Mouse (Mus musculus): ENCODE data around the gene Tm6sf1.

Gene Tm6sf1

GRCm38 (mm10) chr7:81851706-81852105 is 7.1 kb upstream of the Tm6sf1 start:
- no peak for DNase-seq

DNA sequence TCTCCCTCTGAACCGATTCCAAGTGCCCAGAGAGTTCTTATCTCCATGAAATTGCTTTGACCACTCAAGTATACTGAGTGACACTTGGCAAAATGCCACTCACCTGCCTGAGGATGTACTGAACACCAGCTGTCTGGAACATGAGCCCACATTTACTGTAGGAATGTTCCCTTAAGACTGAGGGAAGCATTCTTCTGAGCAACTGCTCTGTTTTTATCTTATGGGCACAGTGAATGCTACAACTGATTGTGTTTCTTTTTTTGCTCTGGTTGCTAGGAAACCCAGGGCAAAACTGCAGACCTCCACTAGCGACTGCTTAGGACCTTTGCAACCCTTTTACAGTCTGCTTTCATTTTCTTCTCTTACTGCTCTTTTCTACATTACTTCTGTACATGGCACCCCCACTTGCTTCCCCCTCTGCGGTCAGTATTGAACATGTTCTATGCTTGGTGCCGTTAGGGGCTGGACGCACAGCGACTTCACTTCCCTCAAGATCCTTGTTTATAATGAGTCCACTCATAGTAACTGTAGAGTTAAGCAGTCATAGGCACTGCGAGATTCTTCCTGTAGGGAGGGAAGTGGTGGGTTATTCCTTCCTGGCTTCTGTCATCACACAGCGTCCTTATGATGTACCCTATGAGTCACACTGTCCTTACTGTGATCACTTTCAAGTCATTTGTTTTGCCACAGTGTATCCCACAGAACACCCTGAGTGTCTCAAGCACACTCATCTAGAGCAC is 4.1 kb upstream of the Tm6sf1 start:
- DNase-seq: no peak

GRCm38 (mm10) chr7:81855694-81856093 is 3.1 kb upstream of the Tm6sf1 start, which contains the start of gene Gm10160:
Gene Gm10160 (minus strand): TSS chr7:81855794.
- DNase-seq: no peak

- no peak for DNase-seq
These were observed 2.6 kb upstream of the Tm6sf1 start for GRCm38 (mm10) chr7:81856221-81856620.

DNA sequence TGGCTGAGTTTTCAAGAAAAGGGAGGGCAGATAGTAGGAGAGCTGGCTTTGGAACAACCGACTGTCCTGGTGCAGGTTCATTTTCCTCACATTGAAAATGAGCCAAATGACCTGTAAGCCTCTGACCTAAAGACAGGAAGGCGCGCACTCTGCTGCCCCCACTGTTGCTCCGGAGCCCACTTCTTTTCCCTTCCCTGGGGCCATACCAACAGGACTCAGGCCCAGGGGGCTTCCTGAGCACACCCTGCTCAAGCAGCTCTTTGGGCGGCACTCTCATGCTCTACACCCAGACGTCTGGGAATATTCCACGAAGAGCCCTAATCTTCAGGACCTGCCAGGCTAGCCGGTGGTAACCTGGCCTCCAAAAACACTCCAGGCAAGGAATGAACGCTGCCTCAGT is 565 bp upstream of the Tm6sf1 start:
- no peak for DNase-seq

- DNase-seq: peak; percentile 62
These were observed 1.3 kb downstream of the Tm6sf1 start for GRCm38 (mm10) chr7:81860071-81860470.

DNA sequence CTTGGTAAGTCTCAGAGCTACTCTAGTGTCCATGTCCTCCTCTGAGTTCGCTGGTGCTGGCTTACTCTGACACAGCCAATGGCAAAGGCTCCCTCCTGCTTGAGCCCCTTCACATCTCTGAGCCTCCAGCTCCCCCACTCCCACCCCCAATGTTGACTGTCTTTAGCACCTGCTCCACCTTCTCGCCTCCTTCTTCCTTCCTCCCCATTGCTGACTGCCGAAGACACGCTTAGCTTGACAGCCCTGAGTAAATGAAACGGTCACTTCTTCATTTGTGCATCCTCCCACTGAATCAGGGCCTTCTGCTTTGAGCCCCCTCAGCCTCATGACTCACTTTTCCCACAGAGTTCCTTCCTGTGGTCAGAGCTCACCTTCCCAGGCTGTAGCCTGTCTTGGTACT is 2.2 kb downstream of the Tm6sf1 start:
- DNase-seq: peak; percentile 72

DNA sequence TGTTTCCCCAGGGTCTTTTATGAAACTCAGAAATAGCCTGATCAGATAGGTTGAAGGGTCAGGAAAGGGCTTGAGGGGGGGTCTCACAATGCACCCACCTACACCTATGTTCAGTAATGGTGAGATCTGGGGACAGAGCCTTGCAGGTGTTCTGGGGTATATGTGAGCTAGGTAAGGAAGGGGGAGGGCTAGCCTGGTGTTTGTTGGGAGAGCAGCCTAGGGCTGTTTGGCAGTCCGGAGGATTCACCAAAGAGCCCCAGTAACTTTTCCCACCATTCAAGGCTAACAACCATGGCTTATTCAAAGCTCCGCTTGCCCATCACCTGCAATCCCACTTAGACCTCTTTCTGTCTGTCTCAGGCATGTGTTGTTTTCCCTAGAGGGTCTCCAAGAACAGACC is 2.7 kb downstream of the Tm6sf1 start:
- DNase-seq: no peak

DNA sequence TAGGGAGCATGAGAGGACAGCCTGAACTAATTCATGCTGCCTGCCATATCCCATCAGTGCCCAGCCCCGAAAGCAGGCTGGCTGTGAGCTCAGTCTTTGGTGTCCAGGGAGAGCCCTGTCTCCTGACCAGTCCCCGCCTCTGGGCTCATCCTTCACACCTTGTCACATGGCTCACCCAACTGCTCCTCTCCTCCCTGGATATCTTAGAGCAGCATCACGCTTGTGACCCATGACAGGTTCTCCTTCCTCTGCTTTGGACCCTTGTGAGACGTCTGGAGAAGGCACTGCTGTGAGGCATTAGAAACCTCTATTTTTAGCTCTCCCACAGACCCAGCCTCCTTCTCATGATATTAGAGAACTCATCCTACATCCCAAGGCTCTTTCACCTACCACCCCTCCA is 3.1 kb downstream of the Tm6sf1 start:
- no peak for DNase-seq

GRCm38 (mm10) chr7:81862587-81863583 is 4.1 kb downstream of the Tm6sf1 start:
- DNase-seq: peak; percentile 85

GRCm38 (mm10) chr7:81864552-81864951 is 5.8 kb downstream of the Tm6sf1 start:
- no peak for DNase-seq

GRCm38 (mm10) chr7:81865937-81866336 is 7.1 kb downstream of the Tm6sf1 start:
- DNase-seq: no peak

DNA sequence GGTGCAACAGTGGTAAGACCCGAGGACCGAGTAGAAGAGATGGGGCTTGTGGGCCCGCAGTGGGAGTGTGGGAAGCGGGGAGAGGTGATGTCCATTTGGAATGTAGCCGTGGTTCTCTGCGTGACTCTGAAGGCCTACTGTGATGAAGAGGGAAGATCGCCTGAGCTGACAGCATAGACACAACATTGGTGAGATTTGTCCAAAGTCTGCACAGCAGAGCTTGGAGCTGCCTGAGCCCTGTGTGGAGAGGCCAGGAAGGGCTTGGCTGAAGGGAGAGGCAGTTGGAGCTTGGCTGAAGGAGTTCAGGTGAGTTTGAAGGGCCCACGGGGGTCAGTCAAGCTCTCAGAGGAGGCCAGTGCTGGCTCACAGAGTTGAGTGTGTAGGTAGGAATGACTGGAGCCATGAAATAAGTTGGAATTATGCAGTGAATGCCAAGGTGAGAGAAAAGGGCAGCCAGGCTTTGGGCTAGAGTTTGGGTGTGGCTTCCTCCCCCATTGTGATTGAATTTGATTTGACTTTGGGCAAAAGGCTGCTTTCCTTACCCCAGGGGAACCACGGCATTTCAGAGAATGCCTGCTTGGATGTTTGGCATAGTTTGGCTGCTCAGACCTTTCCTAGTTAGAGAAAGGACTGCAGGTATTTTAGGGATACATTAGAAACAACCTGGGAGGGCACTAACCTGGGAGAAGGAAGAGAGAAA is 8.6 kb downstream of the Tm6sf1 start:
- DNase-seq: no peak

DNA sequence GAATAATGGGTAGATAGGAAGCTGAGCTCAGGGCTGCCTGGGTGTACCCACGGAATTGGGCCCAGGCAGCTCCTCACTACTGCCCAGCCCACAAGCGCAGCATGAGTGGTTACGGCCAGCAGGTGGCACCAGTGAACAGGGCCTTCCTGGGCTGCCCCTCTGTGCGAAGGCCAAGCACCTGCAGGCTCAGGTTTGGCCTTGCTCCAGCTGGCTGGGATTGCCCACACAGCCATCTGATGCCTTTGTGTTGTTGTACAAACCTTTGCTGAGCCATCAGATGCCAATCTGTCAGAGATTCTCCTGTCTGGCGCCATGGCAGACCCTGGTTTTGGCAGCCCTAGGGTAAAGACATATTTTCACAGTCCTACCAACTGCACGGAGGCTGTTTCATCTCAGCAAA is 9.4 kb downstream of the Tm6sf1 start:
- peak; percentile 89 for DNase-seq

- no peak for DNase-seq
These were observed 13.8 kb downstream of the Tm6sf1 start for GRCm38 (mm10) chr7:81872493-81873013.

DNA sequence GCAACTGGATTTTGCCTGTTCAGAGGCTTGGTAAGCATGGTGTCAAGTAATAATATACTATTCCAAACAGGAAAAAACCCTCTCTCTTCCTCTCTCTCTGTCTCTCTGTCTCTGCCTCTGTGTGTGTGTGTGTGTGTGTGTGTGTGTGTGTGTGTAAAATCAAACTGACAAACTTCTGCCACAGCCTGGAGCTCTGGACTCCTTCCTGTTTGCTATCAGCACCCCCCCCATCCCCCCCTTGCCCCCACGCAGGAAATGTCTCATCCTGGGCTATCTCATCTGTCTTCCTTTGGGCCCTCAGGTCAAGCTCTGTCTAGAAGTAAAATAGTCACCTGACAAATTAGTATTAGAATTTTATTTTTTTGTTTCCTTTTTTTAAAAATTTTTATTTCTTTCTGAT is 15.0 kb downstream of the Tm6sf1 start:
- no peak for DNase-seq

DNA sequence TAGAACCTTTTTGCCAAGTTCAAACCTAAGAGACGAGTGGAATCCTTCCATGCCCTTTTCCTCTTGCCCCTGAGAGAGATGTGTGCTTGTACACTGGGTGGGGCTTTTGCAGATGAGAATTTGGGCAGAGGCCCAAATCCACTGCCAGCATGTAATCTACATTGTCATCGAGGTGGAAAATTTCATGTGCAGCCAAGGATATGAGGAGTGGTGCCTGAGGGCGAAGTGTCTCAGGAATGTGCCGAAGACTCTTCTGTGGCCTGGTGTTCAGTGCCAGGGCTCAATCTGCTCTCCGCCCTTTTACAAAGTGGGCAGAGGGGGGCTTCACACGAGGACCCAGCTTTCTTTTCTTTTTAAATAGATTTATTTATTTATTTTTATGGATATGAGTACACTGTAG is 15.8 kb downstream of the Tm6sf1 start:
- no peak for DNase-seq

DNA sequence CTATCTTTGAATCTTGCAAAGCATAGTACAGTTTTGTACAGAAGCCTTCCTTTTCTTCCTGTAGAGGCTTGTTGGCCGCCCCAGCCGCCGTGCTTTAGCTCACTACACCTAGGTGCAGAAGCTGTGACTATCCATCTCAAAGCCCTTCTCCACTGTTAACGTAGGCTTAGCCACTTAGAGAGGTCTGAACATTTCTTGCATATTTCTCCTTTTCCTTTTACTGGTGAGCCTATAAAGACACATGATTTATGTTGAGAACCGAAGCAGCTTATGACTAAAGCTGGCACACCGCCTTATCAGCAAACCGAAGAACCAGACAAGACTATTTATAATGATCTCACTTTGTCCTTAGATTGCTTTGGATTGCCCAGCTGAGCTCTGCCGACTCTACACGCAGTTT is 16.6 kb downstream of the Tm6sf1 start:
- no peak for DNase-seq

- no peak for DNase-seq
These were observed 21.5 kb downstream of the Tm6sf1 start for GRCm38 (mm10) chr7:81880286-81880685.

DNA sequence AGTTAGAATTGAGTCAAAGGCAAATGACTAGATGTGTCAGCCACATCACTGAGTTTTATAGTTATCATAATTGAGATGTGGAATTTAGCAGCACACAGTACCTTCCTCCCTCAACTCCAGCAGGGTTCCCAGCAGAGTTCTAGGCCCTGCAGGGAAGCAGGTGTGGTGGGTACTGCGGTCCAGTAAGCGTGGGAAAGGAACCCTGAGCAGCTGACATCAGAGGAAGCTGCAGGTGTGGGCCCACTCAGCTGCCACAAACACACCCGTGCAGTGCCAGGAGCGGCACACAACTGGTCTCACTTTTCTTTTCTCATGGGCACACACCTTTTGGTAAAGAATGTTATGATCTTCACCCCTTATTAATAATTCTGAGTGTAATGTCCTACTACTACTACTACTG is 22.0 kb downstream of the Tm6sf1 start:
- DNase-seq: peak; percentile 71

DNA sequence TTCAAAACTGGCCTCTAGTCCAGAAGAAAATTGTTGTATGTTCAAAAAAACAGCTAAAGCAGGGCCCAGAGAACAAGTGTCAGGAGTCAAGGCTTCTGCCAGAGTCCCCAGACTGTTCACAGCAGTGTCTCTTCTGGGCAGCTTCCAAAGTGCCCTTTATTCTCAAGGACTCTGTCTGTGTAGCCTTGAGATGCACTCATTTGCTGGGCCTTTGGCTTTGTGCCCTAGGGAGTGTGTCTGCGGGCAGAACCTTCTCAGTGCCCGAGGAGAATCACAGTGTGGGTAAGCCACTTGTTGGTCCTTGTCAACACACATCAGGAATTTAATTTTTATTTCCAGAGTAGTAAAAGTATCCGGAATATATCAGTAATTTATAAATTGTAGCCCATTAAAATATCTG is 22.8 kb downstream of the Tm6sf1 start:
- DNase-seq: no peak

DNA sequence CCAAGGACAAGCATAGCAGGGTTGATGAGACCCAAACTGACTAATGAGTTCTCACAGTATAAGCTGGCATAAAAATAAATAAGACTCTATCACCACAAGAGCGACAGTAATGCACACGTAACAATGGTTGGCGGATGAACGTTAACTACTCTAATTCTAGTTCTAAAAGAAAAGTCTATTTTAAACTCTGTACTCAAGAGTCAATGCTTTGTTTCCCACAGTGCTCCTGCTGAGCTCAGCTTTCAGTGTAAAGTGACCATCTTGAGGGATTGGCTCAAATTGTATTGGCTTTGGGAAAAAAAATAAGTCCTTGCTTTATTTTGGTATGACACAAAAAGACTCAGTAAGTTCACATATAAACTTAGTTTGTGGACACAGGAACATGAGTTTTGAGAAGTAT is 26.3 kb downstream of the Tm6sf1 start:
- no peak for DNase-seq

DNA sequence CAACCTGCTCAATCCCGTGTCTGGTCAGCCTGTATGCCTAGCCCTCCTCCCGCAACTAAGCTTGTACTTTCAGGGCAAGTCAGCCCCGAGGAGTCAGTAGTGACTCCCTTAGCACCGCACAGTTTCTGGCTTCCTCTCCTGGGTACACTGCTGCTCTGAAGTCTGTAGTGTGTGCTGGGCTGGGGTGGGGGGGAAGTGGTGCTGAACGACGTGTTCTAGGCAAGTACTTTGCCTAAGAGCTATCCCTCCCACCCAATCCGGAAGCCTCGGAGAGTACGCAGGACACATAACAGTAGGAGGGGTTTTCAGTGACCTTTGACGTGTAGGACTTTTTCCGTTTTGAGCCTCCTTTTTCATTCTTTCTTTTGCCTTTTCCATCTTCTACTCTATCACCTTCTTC is 40.6 kb downstream of the Tm6sf1 start:
- DNase-seq: no peak
